Mouse (Mus musculus): ENCODE measurements around the gene Mlc1.

Gene Mlc1

GRCm38 (mm10) chr15:88978281-88979137, at the start of gene Mlc1:
Gene Mlc1 (minus strand): TSS chr15:88979007.
- no peak for DNase-seq (ENCODE audit: low spot score)

GRCm38 (mm10) chr15:89020492-89020891, 41.7 kb upstream of the Mlc1 start:
- DNase-seq (ENCODE audit: low spot score), result no peak

GRCm38 (mm10) chr15:89020085-89020484, 41.3 kb upstream of the Mlc1 start:
- DNase-seq (ENCODE audit: low spot score), result no peak

- no peak for DNase-seq (ENCODE audit: low spot score)
Observed at GRCm38 (mm10) chr15:89016722-89017121, 37.9 kb upstream of the Mlc1 start.

- DNase-seq (ENCODE audit: low spot score), result no peak
Observed at GRCm38 (mm10) chr15:89007781-89008180, 29.0 kb upstream of the Mlc1 start.

- no peak for DNase-seq (ENCODE audit: low spot score)
Observed at GRCm38 (mm10) chr15:89007002-89007401, 28.2 kb upstream of the Mlc1 start.

- no peak for DNase-seq (ENCODE audit: low spot score)
Observed at GRCm38 (mm10) chr15:89001245-89001644, 22.4 kb upstream of the Mlc1 start.

- no peak for DNase-seq (ENCODE audit: low spot score)
Observed at GRCm38 (mm10) chr15:89000367-89000766, 21.6 kb upstream of the Mlc1 start.

- no peak for DNase-seq (ENCODE audit: low spot score)
Observed at GRCm38 (mm10) chr15:88999124-88999523, 20.3 kb upstream of the Mlc1 start.

- no peak for DNase-seq (ENCODE audit: low spot score)
Observed at GRCm38 (mm10) chr15:88998636-88999035, 19.8 kb upstream of the Mlc1 start.

- no peak for DNase-seq (ENCODE audit: low spot score)
Observed at GRCm38 (mm10) chr15:88989236-88989635, 10.4 kb upstream of the Mlc1 start.

GRCm38 (mm10) chr15:88982534-88983079, 3.8 kb upstream of the Mlc1 start, which contains the start of gene Mov10l1:
Gene Mov10l1 (plus strand): TSS chr15:88982909.
- no peak for DNase-seq (ENCODE audit: low spot score)

GRCm38 (mm10) chr15:88979138-88979446, 285 bp upstream of the Mlc1 start:
- DNase-seq (ENCODE audit: low spot score), result no peak

- no peak for DNase-seq (ENCODE audit: low spot score)
Observed at GRCm38 (mm10) chr15:88972300-88972699, 6.5 kb downstream of the Mlc1 start.

- DNase-seq (ENCODE audit: low spot score), result no peak
Observed at GRCm38 (mm10) chr15:88964070-88964578, 14.7 kb downstream of the Mlc1 start.

- no peak for DNase-seq (ENCODE audit: low spot score)
Observed at GRCm38 (mm10) chr15:88957522-88957921, 21.3 kb downstream of the Mlc1 start.

- no peak for DNase-seq (ENCODE audit: low spot score)
Observed at GRCm38 (mm10) chr15:88955342-88955741, 23.5 kb downstream of the Mlc1 start.

GRCm38 (mm10) chr15:88954368-88955072, 24.3 kb downstream of the Mlc1 start, which contains the start of gene Ttll8:
Gene Ttll8 (minus strand): TSS chr15:88954418.
- DNase-seq (ENCODE audit: low spot score), result peak; percentile 33

- DNase-seq (ENCODE audit: low spot score), result no peak
Observed at GRCm38 (mm10) chr15:88951246-88951645, 27.6 kb downstream of the Mlc1 start.

GRCm38 (mm10) chr15:88946851-88947250, 32.0 kb downstream of the Mlc1 start:
- no peak for DNase-seq (ENCODE audit: low spot score)

- no peak for DNase-seq (ENCODE audit: low spot score)
Observed at GRCm38 (mm10) chr15:88943896-88944551, 34.8 kb downstream of the Mlc1 start.

- no peak for DNase-seq (ENCODE audit: low spot score)
Observed at GRCm38 (mm10) chr15:88942783-88943182, 36.0 kb downstream of the Mlc1 start.
